Mouse (Mus musculus): ENCODE results near the gene Tjp2.

- TF ChIP-seq CTCF (IDR thresholded peaks at IDR 0.05): no peak
- peak; percentile 32; the same call in 1 of the 2 replicates for TF ChIP-seq POLR2A (IDR thresholded peaks at IDR 0.05; ENCODE audit: insufficient read depth, low read depth, low read length)
- TF ChIP-seq EP300 (IDR thresholded peaks at IDR 0.05; ENCODE audit: insufficient read depth, low read depth, low read length): 0 out of 2 replicates have a peak, but pooled peaks have one; percentile 24
These were observed 58.2 kb downstream of the Tjp2 start for GRCm38 (mm10) chr19:24166516-24167091.

All from heart, adult 2 months (tissue).